Mouse (Mus musculus): ENCODE data around the gene Thbs3. TPM values are rescaled to one million over a fixed set of nuclear protein-coding genes. Genes with fewer than 3 reads are reported as not detected.

Gene Thbs3
- polyA plus RNA-seq, 1 experiment from 2014 or later = 26.8 TPM

DNA sequence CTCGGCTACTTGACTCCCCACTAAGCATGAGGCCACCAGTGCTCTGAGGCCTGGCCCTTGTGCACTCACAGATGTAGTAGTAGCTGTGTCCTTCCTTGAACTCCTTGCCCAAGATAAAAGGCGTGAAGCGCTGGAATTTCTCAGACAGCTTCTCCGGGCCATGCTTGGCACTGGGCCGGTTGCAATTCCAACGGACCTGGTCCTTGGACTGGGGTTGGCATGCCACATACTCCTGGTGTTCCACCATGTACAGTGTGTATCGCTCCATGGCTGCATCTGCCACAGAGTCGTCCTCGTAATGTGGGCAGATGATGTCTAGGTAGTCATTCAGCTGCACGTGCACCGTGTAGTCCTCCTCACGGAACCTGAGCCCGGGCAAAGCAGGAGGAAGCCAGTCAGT lies 61.1 kb downstream of the Thbs3 start:
- 95% methylated on average over 13 of the region's 13 CpGs for WGBS
- H3K27me3 ChIP-seq (ENCODE audit: low read depth, poor library complexity, severe bottlenecking) = peaks cover 42% of the 10 kb centered on the region
- H3K4me1 ChIP-seq = peaks cover 53% of the 10 kb centered on the region
- H3K36me3 ChIP-seq = peaks cover 20% of the 10 kb centered on the region
- H3K27ac ChIP-seq = no peak overlapping the region
- no peaks in the 10 kb centered on the region for H3K9me3 ChIP-seq (replicated peaks)
- H3K4me3 ChIP-seq = no peak overlapping the region
- no peak for DNase-seq (ENCODE audit: low spot score)

MicroRNAs within 50 kb of the gene (microRNA counts, 519-probe panel; counts per million panel counts)
- 684 counts per million, percentile 72 among the panel's probes with 10 or more counts for microRNA mmu-miR-92b

Small RNA genes within 50 kb of the gene (microRNA-seq; reads per million reads assigned to microRNA genes)
- gene Mir92b = 540 reads per million, percentile 67 among the genes with 10 or more reads in this experiment

Other genes starting within 250 kb of the Thbs3 start
- gene Rusc1, start 121.9 kb upstream of the Thbs3 start, polyA plus RNA-seq (2016; fragmentation: Nextera tagmentation; extraction: Ambion mirVana) = 9.4 and 13.3 TPM in 2 replicates
- gene Gm43738, start 114.1 kb upstream of the Thbs3 start, polyA plus RNA-seq (2016; fragmentation: Nextera tagmentation; extraction: Ambion mirVana) = 0.09 TPM in 1 of 2 replicates, not detected in the other
- gene Fdps, start 113.2 kb upstream of the Thbs3 start, polyA plus RNA-seq (2016; fragmentation: Nextera tagmentation; extraction: Ambion mirVana) = 361 and 405 TPM in 2 replicates
- gene Pklr, start 79.0 kb upstream of the Thbs3 start, polyA plus RNA-seq (2016; fragmentation: Nextera tagmentation; extraction: Ambion mirVana) = 3.6 and 4.4 TPM in 2 replicates
- gene Hcn3, start 55.0 kb upstream of the Thbs3 start, polyA plus RNA-seq (2016; fragmentation: Nextera tagmentation; extraction: Ambion mirVana) = 1.3 and 1.6 TPM in 2 replicates
- 40.1 and 44.8 TPM in 2 replicates for gene Clk2, start 50.4 kb upstream of the Thbs3 start, polyA plus RNA-seq (2016; fragmentation: Nextera tagmentation; extraction: Ambion mirVana)
- gene Scamp3, start 37.7 kb upstream of the Thbs3 start, polyA plus RNA-seq (2016; fragmentation: Nextera tagmentation; extraction: Ambion mirVana) = 115 and 119 TPM in 2 replicates
- gene Fam189b, start 32.0 kb upstream of the Thbs3 start, polyA plus RNA-seq (2016; fragmentation: Nextera tagmentation; extraction: Ambion mirVana) = 32.2 and 35.0 TPM in 2 replicates
- gene Gba, start 12.3 kb upstream of the Thbs3 start, polyA plus RNA-seq (2016; fragmentation: Nextera tagmentation; extraction: Ambion mirVana) = 34.8 and 34.9 TPM in 2 replicates
- 250 and 265 TPM in 2 replicates for gene Mtx1, start 11.9 kb downstream of the Thbs3 start, polyA plus RNA-seq (2016; fragmentation: Nextera tagmentation; extraction: Ambion mirVana)
- 0.24 and 0.74 TPM in 2 replicates for gene Muc1, start 13.9 kb downstream of the Thbs3 start, polyA plus RNA-seq (2016; fragmentation: Nextera tagmentation; extraction: Ambion mirVana)
- 272 and 282 TPM in 2 replicates for gene Krtcap2, start 30.8 kb downstream of the Thbs3 start, polyA plus RNA-seq (2016; fragmentation: Nextera tagmentation; extraction: Ambion mirVana)
- gene Trim46, start 31.1 kb downstream of the Thbs3 start, polyA plus RNA-seq (2016; fragmentation: Nextera tagmentation; extraction: Ambion mirVana) = 3.4 and 6.1 TPM in 2 replicates
- gene Dpm3, start 44.2 kb downstream of the Thbs3 start, polyA plus RNA-seq (2016; fragmentation: Nextera tagmentation; extraction: Ambion mirVana) = 82.5 and 84.0 TPM in 2 replicates
- 33.2 and 41.3 TPM in 2 replicates for gene Slc50a1, start 55.4 kb downstream of the Thbs3 start, polyA plus RNA-seq (2016; fragmentation: Nextera tagmentation; extraction: Ambion mirVana)
- gene Efna1, start 66.0 kb downstream of the Thbs3 start, polyA plus RNA-seq (2016; fragmentation: Nextera tagmentation; extraction: Ambion mirVana) = 29.8 and 36.8 TPM in 2 replicates
- gene Efna3, start 107.8 kb downstream of the Thbs3 start, polyA plus RNA-seq (2016; fragmentation: Nextera tagmentation; extraction: Ambion mirVana) = 13.2 and 18.4 TPM in 2 replicates
- gene Efna4, start 122.8 kb downstream of the Thbs3 start, polyA plus RNA-seq (2016; fragmentation: Nextera tagmentation; extraction: Ambion mirVana) = 47.4 and 53.4 TPM in 2 replicates
- gene Adam15, start 134.8 kb downstream of the Thbs3 start, polyA plus RNA-seq (2016; fragmentation: Nextera tagmentation; extraction: Ambion mirVana) = 29.4 TPM in 2 replicates
- gene Dcst2, start 146.8 kb downstream of the Thbs3 start, polyA plus RNA-seq (2016; fragmentation: Nextera tagmentation; extraction: Ambion mirVana) = 0.24 TPM in 1 of 2 replicates, not detected in the other
- gene Dcst1, start 150.1 kb downstream of the Thbs3 start, polyA plus RNA-seq (2016; fragmentation: Nextera tagmentation; extraction: Ambion mirVana) = 0.25 and 0.30 TPM in 2 replicates
- 0.38 and 0.49 TPM in 2 replicates for gene Zbtb7b, start 179.6 kb downstream of the Thbs3 start, polyA plus RNA-seq (2016; fragmentation: Nextera tagmentation; extraction: Ambion mirVana)
- gene Lenep, start 187.6 kb downstream of the Thbs3 start, polyA plus RNA-seq (2016; fragmentation: Nextera tagmentation; extraction: Ambion mirVana) = 0.26 TPM in 1 of 2 replicates, not detected in the other
- gene Flad1, start 196.7 kb downstream of the Thbs3 start, polyA plus RNA-seq (2016; fragmentation: Nextera tagmentation; extraction: Ambion mirVana) = 22.2 and 26.1 TPM in 2 replicates
- gene Cks1b, start 203.2 kb downstream of the Thbs3 start, polyA plus RNA-seq (2016; fragmentation: Nextera tagmentation; extraction: Ambion mirVana) = 898 and 922 TPM in 2 replicates
- gene Shc1, start 203.3 kb downstream of the Thbs3 start, polyA plus RNA-seq (2016; fragmentation: Nextera tagmentation; extraction: Ambion mirVana) = 82.6 and 96.2 TPM in 2 replicates
- 50.7 and 53.5 TPM in 2 replicates for gene Pygo2, start 215.0 kb downstream of the Thbs3 start, polyA plus RNA-seq (2016; fragmentation: Nextera tagmentation; extraction: Ambion mirVana)
- 13.0 and 19.2 TPM in 2 replicates for gene Pbxip1, start 221.5 kb downstream of the Thbs3 start, polyA plus RNA-seq (2016; fragmentation: Nextera tagmentation; extraction: Ambion mirVana)
- gene Pmvk, start 239.4 kb downstream of the Thbs3 start, polyA plus RNA-seq (2016; fragmentation: Nextera tagmentation; extraction: Ambion mirVana) = 63.6 and 65.9 TPM in 2 replicates

All from limb, embryonic 10.5 days (tissue).